Mouse (Mus musculus) heart, adult 2 months (tissue): ENCODE results near the gene Tfr2. TPM values are rescaled to one million over a fixed set of nuclear protein-coding genes. Genes with fewer than 3 reads are reported as not detected.

Experiments used
- DNase-seq, 2 experiments: peaks; one replicate each; pipeline ENCODE4 v3.0.0; 2021
- H3K27ac ChIP-seq: fragments of 200-600 bp; 2 replicates; pipeline ENCODE4 v1.8.1; 2022
- H3K27me3 ChIP-seq: fragments of 200-500 bp; 2 replicates; pipeline ENCODE4 v1.6.1; 2012; ENCODE audit warnings: mild to moderate bottlenecking, low read length, inconsistent platforms, mixed read lengths; ENCODE audit not compliant: control insufficient read depth, insufficient read depth
- H3K36me3 ChIP-seq: fragments of 200-500 bp; 2 replicates; pipeline ENCODE4 v1.6.1; 2012; ENCODE audit warnings: low read length, inconsistent platforms; ENCODE audit not compliant: control insufficient read depth, insufficient read depth
- H3K4me1 ChIP-seq: fragments of 200-500 bp; 2 replicates; pipeline ENCODE4 v1.6.1; 2011; ENCODE audit warnings: low read length; ENCODE audit not compliant: control insufficient read depth, insufficient read depth
- H3K4me3 ChIP-seq: fragments of 200-600 bp; 2 replicates; pipeline ENCODE4 v1.8.1; 2022
- H3K79me2 ChIP-seq: fragments of 200-500 bp; replicated peaks from 2 replicates; pipeline ENCODE4 v1.6.1; 2012; ENCODE audit warnings: mild to moderate bottlenecking, inconsistent platforms, low read length, moderate library complexity, mixed read lengths; ENCODE audit not compliant: control insufficient read depth, insufficient read depth
- H3K9ac ChIP-seq: fragments of 200-500 bp; 2 replicates; pipeline ENCODE4 v1.6.1; 2012; ENCODE audit warnings: low read depth, mild to moderate bottlenecking, control low read depth, inconsistent platforms, low read length, mixed read lengths
- CTCF ChIP-seq: fragments of 200-600 bp; IDR thresholded peaks from 2 replicates; pipeline ENCODE4 v1.8.1; 2022; ENCODE audit warnings: antibody characterized with exemption, mild to moderate bottlenecking, moderate library complexity
- EP300 ChIP-seq: fragments of 200-500 bp; IDR thresholded peaks from 2 replicates; pipeline ENCODE4 v1.6.1; 2011; ENCODE audit warnings: low read depth, low read length, control low read depth; ENCODE audit not compliant: insufficient read depth
- POLR2A ChIP-seq: fragments of 200-500 bp; IDR thresholded peaks from 2 replicates; pipeline ENCODE4 v1.6.1; 2011; ENCODE audit warnings: mild to moderate bottlenecking, low read depth, low read length, control low read depth; ENCODE audit not compliant: insufficient read depth
- WGBS: fragments of 180-500 bp; shearing (Covaris S2); methylation state at CpG from one replicate; pipeline ENCODE4 v1.1.7; 2018; 5-methylcytosine and 5-hydroxymethylcytosine counted together
- intact Hi-C: fragments of 180-260 bp; cut with DNase I; formaldehyde crosslinking; loops from one replicate; pipeline ENCODE4 v1.15.1; 2025
- polyA plus RNA-seq: library from polyadenylated mRNA; depleted of rRNA; stranded (reverse); fragments of >200 nt; gene quantifications from 2 replicates; pipeline ENCODE4 v1.2.3, GENCODE M21; 2012
- total RNA-seq, 2 experiments: library from RNA; stranded (reverse); gene quantifications; 2 replicates each; pipeline ENCODE4 v1.2.3; 2021

The Tfr2 gene
- total and polyA plus RNA-seq, 3 experiments: 0.09 to 0.35 TPM; not detected in 1

DNA sequence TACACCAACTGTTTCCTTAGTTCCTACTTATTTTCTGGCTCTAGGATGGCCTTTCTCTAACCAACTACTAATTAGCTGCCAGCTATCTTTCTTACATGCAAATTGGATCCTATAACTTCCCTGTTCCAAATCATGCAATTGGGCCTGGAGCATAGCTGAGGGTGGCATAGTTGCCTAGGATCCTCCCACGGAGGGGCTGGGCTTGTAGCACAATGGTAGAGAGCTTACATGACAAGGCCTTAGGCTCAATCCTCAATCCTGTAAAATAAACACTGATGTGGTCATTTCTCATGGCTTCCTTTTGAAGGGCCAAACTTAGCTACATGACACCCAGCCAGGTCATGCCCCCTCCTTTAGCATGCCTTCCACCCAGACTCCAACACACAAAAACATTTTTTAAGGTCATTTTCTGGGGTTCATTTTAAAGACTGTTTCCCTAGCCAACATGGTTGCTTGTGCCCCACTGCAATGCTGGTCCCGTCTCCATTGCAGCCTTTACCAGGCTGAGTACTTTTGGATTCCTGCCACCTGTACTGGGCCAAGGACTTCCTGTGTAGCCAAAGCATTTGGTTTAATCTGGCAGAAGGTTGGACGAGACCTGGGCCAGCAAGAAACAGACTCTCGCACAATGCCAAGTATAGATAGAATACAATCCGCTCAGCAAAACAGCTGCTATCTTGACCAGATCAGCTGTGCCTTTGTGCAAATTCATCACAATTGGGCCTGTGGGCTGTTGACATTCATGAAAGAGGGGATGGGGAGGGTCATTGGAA lies 27.7 kb upstream of the Tfr2 start:
- intact Hi-C loops: no loop called here
- Histone ChIP-seq H3K36me3 (no peaks in the 10 kb centered on the region), H3K27me3 (no peaks in the 10 kb centered on the region), H3K4me1 (peaks cover 2% of the 10 kb centered on the region), H3K27ac (no peak overlapping the region), H3K79me2 (no peaks in the 10 kb centered on the region), H3K4me3 (no peak overlapping the region), H3K9ac (no peak overlapping the region)
- TF ChIP-seq POLR2A (no peak), CTCF (no peak), EP300 (no peak)
- no peak for DNase-seq
- WGBS: 34% methylated on average over 5 of the region's 5 CpGs

- Histone ChIP-seq H3K79me2 (no peaks in the 10 kb centered on the region), H3K36me3 (no peaks in the 10 kb centered on the region), H3K4me3 (no peak overlapping the region), H3K27ac (no peak overlapping the region), H3K4me1 (peaks cover 2% of the 10 kb centered on the region), H3K9ac (no peak overlapping the region), H3K27me3 (no peaks in the 10 kb centered on the region)
- TF ChIP-seq CTCF (no peak), POLR2A (no peak), EP300 (no peak)
- no peak for DNase-seq
- WGBS: 63% methylated on average over 6 of the region's 6 CpGs
- intact Hi-C loops: no loop called here
These were observed 24.7 kb upstream of the Tfr2 start for GRCm38 (mm10) chr5:137544926-137545325.

DNA sequence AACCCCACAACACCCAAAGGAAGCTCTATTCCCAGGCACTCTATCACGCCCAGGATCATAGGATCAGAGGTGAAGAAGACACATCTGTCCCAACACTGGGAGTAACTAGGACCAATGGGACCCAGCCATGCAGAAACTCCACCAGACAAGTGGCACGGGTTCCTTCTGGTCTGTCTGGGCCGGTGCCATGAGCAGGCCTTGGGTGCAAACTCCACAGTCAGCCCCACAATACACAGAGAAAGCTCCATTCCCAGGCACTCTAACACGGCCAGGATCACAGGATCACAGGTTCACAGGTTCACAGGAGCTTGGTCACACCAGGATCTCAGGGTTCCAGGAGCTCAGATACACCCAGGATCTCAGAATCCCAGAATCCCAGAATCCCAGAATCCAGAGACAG lies 24.0 kb upstream of the Tfr2 start:
- intact Hi-C loops: no loop called here
- DNase-seq: no peak
- 72% methylated on average over 4 of the region's 4 CpGs for WGBS
- Histone ChIP-seq H3K27ac (no peak overlapping the region), H3K4me1 (peaks cover 2% of the 10 kb centered on the region), H3K79me2 (no peaks in the 10 kb centered on the region), H3K9ac (no peak overlapping the region), H3K36me3 (no peaks in the 10 kb centered on the region), H3K4me3 (no peak overlapping the region), H3K27me3 (no peaks in the 10 kb centered on the region)
- TF ChIP-seq EP300: no peak
- no peak for TF ChIP-seq CTCF
- no peak for TF ChIP-seq POLR2A

GRCm38 (mm10) chr5:137549840-137550239 lies 19.8 kb upstream of the Tfr2 start:
- DNase-seq: no peak
- Histone ChIP-seq H3K9ac (no peak overlapping the region), H3K27me3 (peaks cover 8% of the 10 kb centered on the region), H3K4me3 (no peak overlapping the region), H3K4me1 (no peaks in the 10 kb centered on the region), H3K79me2 (no peaks in the 10 kb centered on the region), H3K36me3 (no peaks in the 10 kb centered on the region), H3K27ac (no peak overlapping the region)
- 70% methylated on average over 2 of the region's 2 CpGs for WGBS
- TF ChIP-seq POLR2A (no peak), EP300 (no peak), CTCF (no peak)
- intact Hi-C loops: no loop called here

DNA sequence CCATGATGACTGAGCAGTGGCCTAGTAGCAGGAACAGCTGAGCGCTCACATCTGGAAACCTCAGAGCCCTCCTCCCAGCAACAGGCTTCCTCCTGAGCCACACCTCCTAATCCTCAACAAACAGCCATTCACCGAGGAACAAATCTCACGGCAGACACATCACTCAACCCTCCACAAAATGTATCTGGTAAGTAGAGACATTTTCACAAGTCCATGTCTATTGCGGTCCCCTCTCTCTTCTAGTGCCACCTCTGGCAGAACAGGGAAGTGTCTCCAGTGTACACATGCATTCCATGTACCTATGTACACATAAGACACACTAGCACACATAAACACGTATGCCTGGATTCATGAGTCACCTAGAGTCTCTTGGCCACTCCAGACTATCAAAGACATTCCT lies 18.5 kb upstream of the Tfr2 start:
- 68% methylated on average over 5 of the region's 5 CpGs for WGBS
- no peak overlapping the region for H3K9ac ChIP-seq
- H3K27ac ChIP-seq: no peak overlapping the region
- no peak for TF ChIP-seq EP300
- peak; percentile 43 for TF ChIP-seq CTCF
- peaks cover 11% of the 10 kb centered on the region for H3K27me3 ChIP-seq
- no peak overlapping the region for H3K4me3 ChIP-seq
- intact Hi-C loops: no loop called here
- no peaks in the 10 kb centered on the region for H3K4me1 ChIP-seq
- no peak for DNase-seq
- H3K36me3 ChIP-seq: no peaks in the 10 kb centered on the region
- no peaks in the 10 kb centered on the region for H3K79me2 ChIP-seq

- Histone ChIP-seq H3K9ac (no peak overlapping the region), H3K27me3 (peaks cover 11% of the 10 kb centered on the region), H3K36me3 (no peaks in the 10 kb centered on the region), H3K27ac (no peak overlapping the region), H3K4me3 (no peak overlapping the region), H3K79me2 (no peaks in the 10 kb centered on the region), H3K4me1 (no peaks in the 10 kb centered on the region)
- TF ChIP-seq CTCF (no peak), POLR2A (no peak), EP300 (no peak)
- 26% methylated on average over 6 of the region's 6 CpGs for WGBS
- intact Hi-C loops: no loop called here
- DNase-seq: no peak
These were observed 16.6 kb upstream of the Tfr2 start for GRCm38 (mm10) chr5:137553000-137553399.
